Comparison of ENCODE assay signal across 14 mouse cellular contexts in genomic region chr15:99708176-99708575, GRCm38 (mm10). TPM values are rescaled to one million over a fixed set of nuclear protein-coding genes. Genes with fewer than 3 reads are reported as not detected.
A peak's percentile ranks its signal among the peaks of the same experiment; 100 is the strongest.
DNase-seq lines count a peak whose midpoint lies in the region.
"Had no signal": no experiment of that assay in that cellular context is flagged by ENCODE, and none has a peak within 500 bp of the region (broad histone marks: within the 10 kb centered on the region; RNA-seq: fewer than 3 reads in every experiment).

No protein-coding gene starts in this region.

- DNase-seq in layer of hippocampus, adult 9-11 months, result peak; percentile 54
- DNase-seq in layer of hippocampus, postnatal 36 days, result no peak
- peak; percentile 50 for DNase-seq in ZHBTc4 (ENCODE audit: low read depth, low spot score)
- DNase-seq in embryo, embryonic 11 days, result no peak
- DNase-seq in lung, postnatal 4 days, result no peak
- DNase-seq: adrenal gland, adult 2 months; adrenal gland, postnatal 10 days; adrenal gland, postnatal 25 days; cerebellum, adult 11-12 months; cerebellum, adult 2 months; cerebellum, adult 9-10 months; cerebellum, postnatal 10 days; cerebellum, postnatal 25 days had no signal

RNA-seq across cellular contexts. Expression of gene Gm17349, which starts 2.9 kb away (rescaled TPM):
- 1 to 10 TPM; 4.1 to 6.3 TPM for total RNA-seq in layer of hippocampus, postnatal 36 days (2021)

RNA-seq across cellular contexts. Expression of gene Smarcd1, which starts 6.2 kb away (rescaled TPM):
- 100 to 1,000 TPM; 106 to 109 TPM for total RNA-seq in layer of hippocampus, postnatal 36 days (2021)

RNA-seq across cellular contexts. Expression of gene Gpd1, which starts 9.1 kb away (rescaled TPM):
- 100 to 1,000 TPM; 135 to 146 TPM for total RNA-seq in layer of hippocampus, postnatal 36 days (2021)
- total RNA-seq: G1E had no signal

RNA-seq across cellular contexts. Expression of gene Cox14, which starts 17.2 kb away (rescaled TPM):
- total RNA-seq in layer of hippocampus, postnatal 36 days (2021), result 100 to 1,000 TPM; 122 to 134 TPM

RNA-seq across cellular contexts. Expression of gene Asic1, which starts 38.0 kb away (rescaled TPM):
- 10 to 100 TPM; 34.4 to 36.3 TPM for total RNA-seq in layer of hippocampus, postnatal 36 days (2021)

Comparison
In these comparisons a context has a peak if more than half of its experiments do, and no peak if none do; other contexts are left out.
1. DNase-seq: peak in layer of hippocampus, adult 9-11 months (single experiment) and ZHBTc4 (single experiment); none in layer of hippocampus, postnatal 36 days (0 of 2), embryo, embryonic 11 days (single experiment) and lung, postnatal 4 days (0 of 2).